Mouse (Mus musculus) erythroblast, embryonic 14.5 days (primary cell): Measurements from ENCODE around the gene Zfp800.

Experiments used
- GATA1 ChIP-seq: IDR thresholded peaks from 2 replicates; pipeline ENCODE4 v1.6.1; 2012; ENCODE audit warnings: low read length, inconsistent platforms, mixed read lengths
- TAL1 ChIP-seq: IDR thresholded peaks from 3 replicates; pipeline ENCODE4 v1.6.1; 2012; ENCODE audit warnings: low read length, inconsistent platforms, mixed read lengths

GRCm38 (mm10) chr6:28202833-28203232 is 195.0 kb downstream of the Zfp800 start:
- TF ChIP-seq GATA1 (no peak), TAL1 (no peak)
